Mouse (Mus musculus) Patski (cell line): Measurements from ENCODE around the gene Adcy10. TPM values are rescaled to one million over a fixed set of nuclear protein-coding genes. Genes with fewer than 3 reads are reported as not detected.

Source experiments
- ATAC-seq: fragments of 100-300 bp; one replicate; pipeline ENCODE4 v1.8.0; 2021
- CTCF ChIA-PET: fragments of 350-600 bp; sonication (Branson Sonifier 250); formaldehyde crosslinking; loops from one replicate; lab custom pipeline; 2022; ENCODE audit warnings: inconsistent platforms; lab: Charles Lee
- POLR2A ChIA-PET: fragments of 350-600 bp; sonication (Branson Sonifier 250); formaldehyde crosslinking; loops from one replicate; lab custom pipeline; 2022; ENCODE audit warnings: antibody characterized with exemption, inconsistent platforms; lab: Charles Lee
- DNase-seq: peaks from one replicate; pipeline ENCODE4 v3.0.0-alpha.2; 2011; ENCODE audit warnings: low read depth, low spot score
- H3K27me3 ChIP-seq: fragments of 371-371 bp; one replicate; pipeline ENCODE4 v1.5.1; 2021
- CTCF ChIP-seq: fragments of 100-300 bp; IDR thresholded peaks from one replicate; pipeline ENCODE4 v1.5.1; 2021
- in situ Hi-C: fragments of 300-500 bp; cut with MboI; formaldehyde crosslinking; loops from 3 replicates; pipeline ENCODE4 v1.11.1; 2018; ENCODE audit warnings: low pct_unique_long_range_greater_than_20kb, mixed read lengths
- polyA plus RNA-seq: library from polyadenylated mRNA; unstranded; gene quantifications from one replicate; pipeline ENCODE4 v1.2.3, GENCODE M21; 2021

Gene Adcy10
- polyA plus RNA-seq, 1 experiment from 2014 or later = 0.15 TPM

GRCm38 (mm10) chr1:165461681-165462080 is 23.3 kb upstream of the Adcy10 start:
- TF ChIP-seq CTCF = no peak
- no peak for DNase-seq
- POLR2A ChIA-PET = interaction anchor here (0.5 to 1.0 kb wide), 3 partner anchors 41 to 112 kb away, joined by 3 read pairs; no protein-coding TSS in a partner anchor
- no peak for ATAC-seq
- in situ Hi-C loops = loop anchor here (10.0 to 25.0 kb wide), 2 partner anchors 227 to 1801 kb away; partner anchors contain the start of gene Tiprl
- no peaks in the 10 kb centered on the region for H3K27me3 ChIP-seq
- CTCF ChIA-PET = interaction anchor here (1.7 kb wide), 1 partner anchor 42 kb away, joined by 9 read pairs; no protein-coding TSS in a partner anchor

GRCm38 (mm10) chr1:165462861-165463260 is 22.1 kb upstream of the Adcy10 start:
- no peak for ATAC-seq
- ChIA-PET CTCF (no interaction called here), POLR2A (no interaction called here)
- no peaks in the 10 kb centered on the region for H3K27me3 ChIP-seq
- TF ChIP-seq CTCF = no peak
- in situ Hi-C loops = loop anchor here (10.0 to 25.0 kb wide), 2 partner anchors 228 to 1799 kb away; partner anchors contain the start of gene Tiprl
- no peak for DNase-seq

- TF ChIP-seq CTCF = no peak
These were observed 20.4 kb upstream of the Adcy10 start for GRCm38 (mm10) chr1:165464574-165464973.

GRCm38 (mm10) chr1:165468971-165469370 is 16.0 kb upstream of the Adcy10 start:
- ChIA-PET POLR2A (interaction anchor here (1.9 kb wide), 1 partner anchor 8 kb away, joined by 7 read pairs; the partner anchor contains the start of genes Dcaf6 and Mpc2), CTCF (interaction anchor here (1.0 to 1.7 kb wide), 6 partner anchors 9 to 35 kb away, joined by 3 to 11 read pairs (median 4); partner anchors contain the start of genes Dcaf6 and Mpc2)
- H3K27me3 ChIP-seq = no peaks in the 10 kb centered on the region
- in situ Hi-C loops = loop anchor here (10.0 to 25.0 kb wide), 2 partner anchors 234 to 1793 kb away; partner anchors contain the start of gene Tiprl
- no peak for TF ChIP-seq CTCF
- DNase-seq (no peak), ATAC-seq (no peak)

More at GRCm38 (mm10) chr1:165464574-165464973, 20.4 kb upstream of the Adcy10 start:
- ATAC-seq (no peak), DNase-seq (no peak)
- ChIA-PET CTCF (no interaction called here), POLR2A (no interaction called here)
- no peaks in the 10 kb centered on the region for H3K27me3 ChIP-seq
- in situ Hi-C loops = loop anchor here (10.0 to 25.0 kb wide), 2 partner anchors 230 to 1798 kb away; partner anchors contain the start of gene Tiprl

- ATAC-seq (no peak), DNase-seq (no peak)
- ChIA-PET POLR2A (interaction anchor here (1.9 kb wide), 1 partner anchor 9 kb away, joined by 7 read pairs; the partner anchor contains the start of genes Dcaf6 and Mpc2), CTCF (interaction anchor here (1.0 to 1.7 kb wide), 7 partner anchors 9 to 34 kb away, joined by 3 to 11 read pairs (median 4); partner anchors contain the start of genes Dcaf6 and Mpc2)
- in situ Hi-C loops = loop anchor here (10.0 to 25.0 kb wide), 2 partner anchors 235 to 1793 kb away; partner anchors contain the start of gene Tiprl
- TF ChIP-seq CTCF = no peak
- no peaks in the 10 kb centered on the region for H3K27me3 ChIP-seq
These were observed 15.3 kb upstream of the Adcy10 start for GRCm38 (mm10) chr1:165469717-165470116.

GRCm38 (mm10) chr1:165471490-165471889 is 13.5 kb upstream of the Adcy10 start:
- ATAC-seq (no peak), DNase-seq (no peak)
- in situ Hi-C loops = loop anchor here (25.0 kb wide), 1 partner anchor 1791 kb away; no protein-coding TSS in a partner anchor
- no peaks in the 10 kb centered on the region for H3K27me3 ChIP-seq
- ChIA-PET POLR2A (no interaction called here), CTCF (interaction anchor here (1.4 kb wide), 1 partner anchor 76 kb away, joined by 3 read pairs; no protein-coding TSS in a partner anchor)
- no peak for TF ChIP-seq CTCF

GRCm38 (mm10) chr1:165486108-165486507 is 1.1 kb downstream of the Adcy10 start:
- in situ Hi-C loops = no loop called here
- CTCF ChIA-PET = no interaction called here
- POLR2A ChIA-PET = no interaction called here

GRCm38 (mm10) chr1:165489197-165489596 is 4.2 kb downstream of the Adcy10 start:
- TF ChIP-seq CTCF = no peak
- in situ Hi-C loops = no loop called here
- ATAC-seq (no peak), DNase-seq (no peak)
- ChIA-PET POLR2A (no interaction called here), CTCF (interaction anchor here (0.9 to 1.3 kb wide), 2 partner anchors 19 to 29 kb away, joined by 3 read pairs; no protein-coding TSS in a partner anchor)
- H3K27me3 ChIP-seq = no peaks in the 10 kb centered on the region

More at GRCm38 (mm10) chr1:165486108-165486507, 1.1 kb downstream of the Adcy10 start:
- no peak for TF ChIP-seq CTCF
- ATAC-seq = no peak
- DNase-seq = no peak
- H3K27me3 ChIP-seq = no peaks in the 10 kb centered on the region

GRCm38 (mm10) chr1:165498856-165499255 is 13.9 kb downstream of the Adcy10 start:
- POLR2A ChIA-PET = no interaction called here
- in situ Hi-C loops = loop anchor here (5.0 kb wide), 1 partner anchor 127 kb away; no protein-coding TSS in a partner anchor

GRCm38 (mm10) chr1:165503307-165504024 is 18.5 kb downstream of the Adcy10 start:
- peak; percentile 85 for TF ChIP-seq CTCF
- DNase-seq = no peak
- in situ Hi-C loops = no loop called here
- no peaks in the 10 kb centered on the region for H3K27me3 ChIP-seq
- ATAC-seq = peak; percentile 83
- POLR2A ChIA-PET = interaction anchor here (1.3 kb wide), 1 partner anchor 42 kb away, joined by 3 read pairs; no protein-coding TSS in a partner anchor
- CTCF ChIA-PET = interaction anchor here (0.7 to 3.3 kb wide), 11 partner anchors 10 to 149 kb away, joined by 3 to 9 read pairs (median 3); partner anchors contain the start of genes Dcaf6 and Mpc2

More at GRCm38 (mm10) chr1:165498856-165499255, 13.9 kb downstream of the Adcy10 start:
- no peak for DNase-seq
- H3K27me3 ChIP-seq = no peaks in the 10 kb centered on the region
- CTCF ChIA-PET = interaction anchor here (1.0 kb wide), 1 partner anchor 11 kb away, joined by 4 read pairs; no protein-coding TSS in a partner anchor
- no peak for TF ChIP-seq CTCF
- no peak for ATAC-seq
